Mouse (Mus musculus): ENCODE data around the gene Cga. TPM values are rescaled to one million over a fixed set of nuclear protein-coding genes. Genes with fewer than 3 reads are reported as not detected.
"Not testable (repeated sequence)": the region's sequence is repeated elsewhere in the genome, so short reads cannot be mapped to it uniquely, and the experiment has no call there.

Gene Cga
- polyA plus RNA-seq, 1 experiment from 2014 or later: not detected

DNA sequence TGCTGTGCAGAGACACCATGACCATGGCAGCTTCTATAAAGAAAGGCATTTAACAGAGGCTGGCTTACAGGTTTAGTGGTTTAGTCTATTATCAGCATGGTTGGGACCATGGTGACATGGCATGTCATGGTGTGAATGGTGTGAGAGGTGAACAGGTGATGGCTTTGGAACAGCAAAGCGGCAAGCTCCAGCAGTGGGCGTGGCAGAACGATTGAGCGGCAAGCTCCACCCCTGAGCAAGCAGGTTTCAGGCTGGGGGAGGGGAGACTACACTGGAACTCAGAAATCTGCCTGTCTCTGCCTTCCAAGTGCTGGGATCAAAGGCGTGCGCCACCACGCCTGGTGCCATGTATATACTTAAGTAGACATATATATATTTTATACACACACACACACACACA lies 34.8 kb downstream of the Cga start:
- not testable (repeated sequence) for ATAC-seq (ENCODE audit: insufficient number of reproducible peaks, low FRiP score, low TSS enrichment, low read depth); H3K9me3 ChIP-seq; H3K4me1 ChIP-seq; H3K4me3 ChIP-seq; H3K36me3 ChIP-seq; H3K9ac ChIP-seq; H3K27me3 ChIP-seq; H3K27ac ChIP-seq; H3K4me2 ChIP-seq
- 71% methylated on average over 7 of the region's 7 CpGs for WGBS

DNA sequence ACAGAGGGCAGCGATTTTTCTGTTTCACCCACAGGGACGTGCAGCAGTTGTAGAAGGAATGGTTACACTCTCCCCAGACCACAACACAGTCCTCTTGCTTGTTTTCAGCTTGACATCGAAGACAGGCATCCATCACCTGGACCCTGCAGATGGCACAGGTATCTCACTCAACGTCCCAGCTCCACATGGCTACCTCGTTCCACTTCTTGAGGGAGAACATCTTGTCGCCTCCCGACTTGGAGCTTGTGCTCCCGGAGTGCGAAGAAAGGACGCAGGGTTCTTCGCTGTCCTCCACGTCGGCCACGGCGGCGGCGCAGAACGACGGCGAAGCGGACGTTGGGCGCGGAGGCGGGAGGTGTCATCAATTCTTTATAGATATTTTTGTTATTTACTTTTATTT lies 47.5 kb downstream of the Cga start:
- Histone ChIP-seq H3K4me1 (no peaks in the 10 kb centered on the region), H3K4me3 (no peak overlapping the region), H3K9me3 (no peaks in the 10 kb centered on the region), H3K4me2 (no peak overlapping the region), H3K36me3 (no peaks in the 10 kb centered on the region), H3K27ac (no peak overlapping the region), H3K9ac (no peak overlapping the region), H3K27me3 (no peaks in the 10 kb centered on the region)
- WGBS: 93% methylated on average over 25 of the region's 25 CpGs
- ATAC-seq (ENCODE audit: insufficient number of reproducible peaks, low FRiP score, low TSS enrichment, low read depth): no peak

DNA sequence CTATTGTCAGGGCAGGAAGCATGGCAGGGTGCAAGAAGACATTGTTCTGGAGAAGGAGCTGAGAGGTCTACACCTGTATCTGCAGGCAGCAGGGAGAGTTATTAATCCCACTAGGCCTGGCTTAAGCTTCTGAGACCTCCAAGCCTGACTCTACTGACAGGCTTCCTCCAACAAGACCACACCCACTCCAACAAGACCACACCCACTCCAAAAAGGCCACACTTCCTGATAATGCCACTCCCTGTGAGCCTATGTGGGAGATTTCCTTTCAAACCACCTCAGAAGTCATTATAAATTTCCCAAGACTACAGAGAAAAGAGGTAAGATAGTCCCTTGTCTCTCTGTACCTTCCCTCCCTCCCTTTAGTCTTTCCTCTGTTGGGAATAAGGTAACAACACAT lies 53.6 kb downstream of the Cga start:
- Histone ChIP-seq H3K36me3 (no peaks in the 10 kb centered on the region), H3K4me1 (no peaks in the 10 kb centered on the region), H3K9me3 (no peaks in the 10 kb centered on the region), H3K4me2 (no peak overlapping the region), H3K4me3 (no peak overlapping the region), H3K27ac (no peak overlapping the region), H3K9ac (no peak overlapping the region), H3K27me3 (no peaks in the 10 kb centered on the region)
- no peak for ATAC-seq (ENCODE audit: insufficient number of reproducible peaks, low FRiP score, low TSS enrichment, low read depth)

DNA sequence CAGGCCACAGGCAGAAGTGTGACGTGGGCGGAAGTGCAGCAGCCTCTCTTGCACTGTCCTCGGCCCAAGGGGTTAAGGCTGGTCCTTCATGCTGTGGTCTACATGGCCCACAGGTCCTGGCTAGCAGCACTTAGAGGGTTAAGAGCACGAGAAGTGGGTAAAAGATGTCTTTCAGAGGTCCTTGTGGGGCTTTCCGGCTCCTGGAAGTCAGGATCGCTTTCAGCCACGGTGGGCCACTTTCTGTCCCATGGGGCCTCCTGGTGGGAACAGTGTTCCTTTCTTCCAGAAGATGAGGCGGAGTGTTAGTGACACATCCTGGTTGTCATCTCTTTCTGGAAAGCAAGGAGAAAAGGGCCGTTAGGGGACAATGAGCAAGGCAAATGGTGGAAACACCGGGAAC lies 60.1 kb downstream of the Cga start:
- no peaks in the 10 kb centered on the region for H3K36me3 ChIP-seq
- whole genome bisulfite sequencing: 71% methylated on average over 10 of the region's 10 CpGs
- ATAC-seq (ENCODE audit: insufficient number of reproducible peaks, low FRiP score, low TSS enrichment, low read depth): no peak

More for the DNA sequence above, 60.1 kb downstream of the Cga start:
- Histone ChIP-seq H3K9ac (no peak overlapping the region), H3K27ac (no peak overlapping the region), H3K27me3 (no peaks in the 10 kb centered on the region), H3K4me3 (no peak overlapping the region), H3K4me2 (no peak overlapping the region), H3K4me1 (no peaks in the 10 kb centered on the region), H3K9me3 (no peaks in the 10 kb centered on the region)

Other genes with a start within 250 kb of the Cga start
- gene Slc35a1, start 206.3 kb upstream of the Cga start, polyA plus RNA-seq (2015; fragmentation: Nextera tagmentation; extraction: Ambion mirVana): 46.0 and 48.4 TPM in 2 replicates
- gene Cfap206, start 163.6 kb upstream of the Cga start, polyA plus RNA-seq (2015; fragmentation: Nextera tagmentation; extraction: Ambion mirVana): not detected in 2 replicates
- not detected in 2 replicates for gene Gm136, start 137.5 kb upstream of the Cga start, polyA plus RNA-seq (2015; fragmentation: Nextera tagmentation; extraction: Ambion mirVana)
- 40.7 and 41.1 TPM in 2 replicates for gene Smim8, start 115.4 kb upstream of the Cga start, polyA plus RNA-seq (2015; fragmentation: Nextera tagmentation; extraction: Ambion mirVana)
- 14.6 and 17.4 TPM in 2 replicates for gene Zfp292, start 10.8 kb upstream of the Cga start, polyA plus RNA-seq (2015; fragmentation: Nextera tagmentation; extraction: Ambion mirVana)

Measured in limb, embryonic 15.5 days (tissue).